Mouse (Mus musculus) layer of hippocampus, adult 11-12 months (tissue): ENCODE results near the gene Trpm5.

Experiments
- DNase-seq: peaks from one replicate; pipeline ENCODE4 v3.0.0; 2022; ENCODE audit warnings: low spot score

The Trpm5 gene

DNA sequence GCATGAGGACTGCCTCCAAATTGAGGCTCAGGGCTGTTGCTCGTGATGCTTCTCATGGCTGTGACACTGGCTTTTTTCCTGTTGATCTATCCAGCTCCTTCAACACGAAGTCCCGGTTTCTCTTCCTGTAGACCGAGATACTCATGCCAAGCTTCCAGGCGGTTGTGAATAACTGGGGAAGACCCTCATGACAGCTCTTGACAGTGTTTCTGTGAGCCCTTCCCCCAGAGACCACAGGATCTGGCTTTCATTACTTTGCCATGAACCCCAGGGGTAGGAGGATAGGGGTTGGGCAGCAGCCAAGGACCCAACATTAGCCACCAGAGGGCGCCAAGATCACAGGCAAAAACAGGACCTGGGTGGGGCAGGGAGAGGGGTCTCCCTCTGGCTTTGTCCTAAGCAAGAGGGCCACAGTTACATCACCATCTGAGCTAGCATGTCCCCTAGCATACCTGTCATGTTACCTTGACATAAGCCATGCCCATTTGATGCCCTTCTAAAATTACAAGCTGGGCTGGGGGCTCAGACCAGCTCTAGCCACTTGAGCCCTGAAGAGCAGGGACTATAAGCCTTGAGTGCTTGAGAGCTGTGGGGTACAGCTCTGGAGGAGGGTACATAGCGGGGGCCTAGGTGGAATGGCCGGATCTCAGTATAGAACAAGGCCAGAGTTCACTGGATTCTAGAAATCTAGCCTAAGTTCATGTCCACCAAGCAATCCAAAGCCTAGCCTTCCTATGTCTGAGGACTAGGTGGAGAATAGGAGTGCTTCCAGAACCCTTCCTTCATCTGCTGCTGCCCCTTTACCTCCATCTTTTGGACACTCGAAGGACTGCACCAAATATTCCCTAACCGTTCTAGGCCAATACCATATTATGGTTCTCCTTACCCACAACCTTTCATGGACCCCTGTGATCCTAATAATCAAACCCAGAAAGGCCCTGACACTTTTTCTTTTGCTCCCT lies at the start of gene Trpm5:
Trpm5 (minus strand) TSS at position 51 of the 962 bp plus-strand sequence.
- peak; percentile 67 for DNase-seq

DNA sequence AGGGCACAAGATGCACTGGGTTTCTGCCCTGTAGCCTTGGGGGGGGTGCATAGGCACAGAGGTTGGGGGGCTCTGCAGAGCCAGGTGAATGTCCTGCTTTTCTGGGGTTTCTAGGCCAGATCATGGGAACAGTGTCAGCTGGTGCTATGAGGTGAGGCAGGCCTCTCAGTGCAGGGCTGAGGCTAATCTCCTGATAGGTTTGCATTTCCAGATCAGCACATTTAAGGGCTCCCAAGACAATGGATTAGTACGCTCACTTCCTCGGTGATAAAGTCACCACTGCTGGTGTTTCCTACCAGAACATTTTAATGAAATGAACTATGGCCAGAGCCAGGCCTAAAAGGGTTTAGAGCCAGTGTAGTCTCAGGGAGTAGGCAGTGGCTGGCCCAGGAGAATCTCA lies 48.2 kb upstream of the Trpm5 start:
- DNase-seq, result no peak

DNA sequence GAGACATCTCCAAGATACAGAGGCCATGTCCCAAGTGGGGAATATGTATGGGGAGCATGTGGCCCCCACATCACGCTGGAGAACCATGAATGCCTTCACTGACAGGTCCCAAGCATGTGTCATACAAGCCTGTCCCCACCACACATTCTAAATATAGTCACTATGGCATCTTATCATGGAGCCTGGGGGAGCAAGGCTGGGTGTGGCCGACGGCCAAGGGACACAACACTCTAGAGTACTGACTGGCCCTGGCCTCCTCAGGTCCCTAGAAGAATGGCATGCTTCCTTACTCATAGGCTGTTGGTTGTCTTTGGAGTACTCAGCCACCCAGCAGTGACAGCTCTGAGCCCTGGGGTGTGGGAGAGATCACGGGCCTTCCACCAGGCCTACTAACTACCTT lies 45.5 kb upstream of the Trpm5 start:
- DNase-seq, result no peak

DNA sequence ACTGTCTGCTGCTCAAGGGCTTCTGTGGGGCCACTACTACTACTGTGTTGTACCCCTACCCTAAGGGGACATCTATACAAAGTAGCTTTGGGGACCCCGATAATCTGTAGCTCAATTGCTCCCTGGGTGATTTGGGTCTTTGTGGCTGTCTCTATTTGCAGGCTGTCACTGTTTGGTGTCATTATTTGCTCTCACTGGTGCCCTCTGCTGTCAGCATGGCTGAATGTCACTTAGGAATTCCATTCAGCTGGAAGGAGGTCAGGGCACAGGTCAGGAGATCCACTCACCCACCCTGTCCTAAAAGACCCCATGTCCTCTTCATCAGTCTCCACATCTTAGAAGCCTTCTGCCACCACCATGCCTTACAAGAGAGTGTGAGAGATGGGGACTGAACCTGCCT lies 44.3 kb upstream of the Trpm5 start:
- DNase-seq, result peak; percentile 62

DNA sequence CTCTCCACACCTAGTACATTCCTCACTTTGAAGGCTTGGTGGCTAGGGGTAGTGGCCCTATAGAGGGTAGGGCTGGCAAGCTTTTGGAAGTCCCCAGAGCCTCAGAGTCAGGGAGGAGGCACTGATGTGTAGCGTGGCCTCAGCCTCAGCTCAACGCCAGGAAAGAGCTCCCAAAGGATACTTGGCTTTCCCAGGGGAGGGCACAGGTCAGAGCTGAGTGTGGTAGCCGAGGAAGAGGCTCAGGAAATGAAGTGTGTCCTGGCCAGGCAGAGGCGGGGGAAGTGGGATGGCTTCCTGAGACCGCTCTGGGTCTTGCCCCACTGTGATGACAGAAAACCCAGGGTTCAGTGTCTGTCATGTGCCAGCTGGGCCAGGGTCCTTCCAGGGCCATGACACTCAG lies 42.1 kb upstream of the Trpm5 start:
- DNase-seq, result no peak

DNA sequence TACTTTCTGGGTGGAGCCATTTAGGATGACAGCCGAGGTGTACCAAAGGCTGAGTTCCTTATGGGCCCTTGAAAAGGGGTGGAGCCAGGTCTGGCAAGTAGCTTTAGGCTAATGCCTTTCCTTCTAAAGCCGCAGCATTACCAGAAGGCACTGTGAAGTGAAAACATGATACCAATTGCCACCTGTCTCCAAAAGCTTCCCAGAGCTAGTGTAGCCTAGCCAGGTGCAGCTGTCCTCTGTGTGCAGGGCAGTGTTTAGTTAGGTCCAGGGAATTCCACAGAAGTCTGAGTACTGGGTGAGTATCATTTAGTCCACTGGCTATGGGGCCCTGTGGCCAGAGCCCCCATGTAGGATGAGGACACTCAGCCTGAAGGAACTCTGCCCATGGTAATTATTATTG lies 41.7 kb upstream of the Trpm5 start:
- DNase-seq, result no peak

DNA sequence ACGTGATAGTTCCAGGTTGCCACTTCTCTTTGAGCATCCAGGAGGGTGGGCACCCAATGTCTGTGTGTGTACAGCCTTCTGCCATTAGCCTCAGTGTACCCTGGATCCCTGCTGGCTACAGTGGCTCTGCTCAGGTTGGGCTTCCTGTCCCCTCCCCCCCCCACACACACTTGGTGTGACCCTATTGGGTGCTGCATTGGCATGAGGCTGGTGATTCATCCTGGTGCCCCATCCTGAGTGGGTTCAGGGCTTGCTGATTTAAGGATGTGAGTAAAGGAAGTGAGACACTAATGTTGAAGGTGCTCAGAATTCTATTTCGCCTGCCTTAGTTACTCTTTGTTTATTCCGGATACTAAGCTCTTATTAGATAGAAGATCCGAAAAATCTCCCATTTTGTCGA lies 38.4 kb upstream of the Trpm5 start:
- no peak for DNase-seq

DNA sequence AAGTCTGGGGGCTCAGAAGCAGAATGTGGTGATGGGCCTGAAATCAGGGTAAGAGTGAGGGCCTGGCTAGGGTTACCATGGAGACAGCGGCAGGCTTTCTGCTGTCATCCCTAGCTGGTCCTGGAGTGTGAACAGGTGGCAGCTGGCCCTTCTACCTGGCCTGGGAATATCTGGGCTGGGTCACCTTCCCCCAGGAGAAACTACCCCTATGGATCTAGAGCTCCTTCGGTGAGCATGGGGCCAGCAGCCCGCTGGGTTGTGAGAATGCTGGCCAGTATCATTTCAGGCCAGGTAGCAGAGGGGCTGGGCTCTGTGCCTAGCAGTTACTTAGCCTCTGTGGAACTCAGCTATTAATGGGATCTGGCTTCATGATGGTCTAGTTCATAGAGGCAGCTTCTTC lies 30.5 kb upstream of the Trpm5 start:
- DNase-seq, result no peak

DNA sequence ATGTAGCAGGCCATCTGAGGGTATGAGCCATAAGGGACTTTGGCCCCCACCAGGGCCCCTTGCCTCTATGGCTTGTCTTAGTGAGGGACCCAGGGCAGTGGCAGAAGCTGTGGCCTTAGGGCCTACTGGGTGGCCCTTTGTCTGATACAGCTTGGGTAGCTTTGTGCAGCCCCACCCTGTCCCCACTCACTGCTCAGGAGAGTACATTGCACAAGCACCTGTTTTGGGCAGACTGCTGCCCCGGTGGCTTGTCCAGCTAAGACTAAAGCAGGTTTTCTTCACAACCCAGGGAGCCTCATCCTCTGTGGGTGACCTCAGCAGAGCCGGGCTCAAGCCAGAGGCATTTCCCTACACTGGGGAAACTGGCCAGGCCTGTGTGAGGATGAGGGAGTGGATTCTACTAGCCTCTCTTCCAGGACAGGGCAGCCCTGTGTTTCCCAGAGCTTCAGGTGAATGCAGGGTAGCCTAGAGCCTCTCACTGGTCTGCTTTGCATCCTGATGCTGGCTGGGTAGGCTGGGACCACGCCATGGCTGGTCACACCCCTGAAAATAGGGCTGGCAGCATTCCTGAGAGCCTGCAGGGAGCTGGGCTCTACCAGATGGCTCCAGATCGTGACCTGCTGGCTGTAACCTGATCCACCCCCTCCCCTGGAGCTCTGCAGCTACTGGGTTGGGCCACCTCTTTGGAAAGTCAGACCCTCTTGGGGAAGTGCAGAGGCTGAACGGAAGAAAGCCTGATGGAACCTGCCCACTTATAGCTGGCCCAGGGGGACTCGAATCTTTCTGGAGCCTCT lies 29.6 kb upstream of the Trpm5 start:
- no peak for DNase-seq

DNA sequence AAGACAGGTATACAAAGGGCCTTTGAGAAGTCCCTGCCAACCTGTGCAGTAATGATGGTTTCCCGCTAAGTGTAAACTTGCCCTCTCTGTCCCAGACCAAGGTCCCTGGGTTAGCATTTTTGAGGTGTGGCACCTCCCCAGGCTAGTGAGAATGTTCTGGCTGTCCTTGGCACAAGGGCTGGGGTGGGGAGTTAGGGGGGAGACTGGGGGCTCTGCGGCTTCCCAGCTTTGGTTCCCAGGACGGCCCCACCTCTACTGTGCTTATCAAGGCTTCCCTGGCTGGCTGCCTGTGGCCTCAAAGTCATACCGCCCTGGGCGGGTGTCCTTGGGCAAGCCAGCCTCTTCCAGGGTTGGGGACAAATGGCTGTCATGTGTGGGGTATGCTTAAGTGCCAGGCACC lies 27.7 kb upstream of the Trpm5 start:
- no peak for DNase-seq

DNA sequence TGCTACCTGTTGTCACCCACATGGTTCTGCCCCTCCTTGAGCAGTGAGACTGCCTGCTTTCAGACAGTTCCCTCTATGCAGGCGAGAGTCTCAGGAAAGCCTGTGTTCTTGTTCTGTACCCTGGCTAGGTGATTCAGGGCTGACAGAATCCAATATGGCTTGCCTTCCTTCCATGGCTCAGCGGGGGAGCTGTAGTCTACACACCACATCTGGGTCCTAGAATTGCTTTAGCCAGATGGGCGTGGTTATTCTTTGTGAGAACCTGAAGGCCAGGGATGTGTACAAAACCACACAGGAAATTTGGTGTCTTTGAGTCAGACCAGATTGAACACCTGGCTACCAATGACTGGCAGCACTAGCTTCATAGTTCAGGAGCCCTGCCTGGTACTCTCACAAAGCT lies 25.4 kb upstream of the Trpm5 start:
- no peak for DNase-seq

DNA sequence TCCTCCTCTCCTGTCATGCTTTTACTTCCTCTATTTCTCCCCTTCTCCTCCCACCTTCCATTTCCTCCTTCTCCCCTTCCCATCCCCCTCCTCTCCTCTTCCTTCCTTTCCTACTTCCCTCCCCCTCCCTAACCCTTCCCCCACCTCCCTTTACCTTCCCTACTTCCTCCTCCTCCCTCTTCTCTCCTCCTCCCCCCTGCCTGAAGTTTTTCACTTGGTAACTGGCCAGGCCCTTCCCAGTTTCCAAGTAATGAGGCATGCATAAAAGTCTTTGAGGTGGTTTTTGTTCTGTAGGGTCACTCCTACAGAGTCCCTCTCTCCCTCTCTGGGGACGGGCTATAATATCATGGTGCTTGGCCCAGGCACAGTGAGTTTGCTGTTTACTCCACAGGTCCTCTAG lies 25.0 kb upstream of the Trpm5 start:
- DNase-seq, result no peak

DNA sequence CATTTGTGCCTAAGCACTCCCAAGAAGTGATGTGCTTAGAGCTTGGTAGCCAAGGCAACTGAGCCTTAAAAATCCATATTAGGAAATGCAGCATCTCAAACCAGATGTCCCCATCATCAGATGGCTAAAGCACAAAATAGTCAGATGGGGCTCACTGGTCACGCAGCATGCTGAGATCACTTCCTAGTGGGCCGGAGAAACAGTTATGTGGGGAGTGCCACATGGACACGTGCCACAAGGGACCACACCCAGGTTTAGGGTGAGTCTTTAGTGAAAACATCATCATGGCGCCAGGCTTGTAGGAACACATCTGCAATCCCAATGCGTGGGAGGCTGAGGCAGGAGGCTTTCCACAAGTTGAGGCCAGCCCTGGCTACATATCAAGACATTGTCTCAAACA lies 22.1 kb upstream of the Trpm5 start:
- DNase-seq, result no peak

DNA sequence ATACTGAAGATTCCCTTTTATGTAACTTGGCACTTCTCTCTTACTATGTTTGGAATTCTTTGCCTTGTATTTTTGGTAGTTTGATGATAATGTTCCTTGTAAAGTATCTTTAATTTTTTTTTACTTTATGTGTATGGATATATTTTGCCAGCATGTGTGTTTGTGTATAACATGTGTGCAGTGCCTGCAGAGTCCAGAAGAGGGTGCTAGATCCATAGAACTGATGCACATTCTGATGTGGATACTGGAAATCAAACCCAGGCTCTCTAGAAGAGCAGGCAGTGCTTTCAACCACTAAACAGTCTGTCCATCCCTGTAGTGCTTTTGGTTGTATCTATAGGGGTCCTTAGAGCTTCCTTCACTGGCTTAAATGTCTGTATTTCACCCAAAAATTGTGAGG lies 20.3 kb upstream of the Trpm5 start:
- no peak for DNase-seq

DNA sequence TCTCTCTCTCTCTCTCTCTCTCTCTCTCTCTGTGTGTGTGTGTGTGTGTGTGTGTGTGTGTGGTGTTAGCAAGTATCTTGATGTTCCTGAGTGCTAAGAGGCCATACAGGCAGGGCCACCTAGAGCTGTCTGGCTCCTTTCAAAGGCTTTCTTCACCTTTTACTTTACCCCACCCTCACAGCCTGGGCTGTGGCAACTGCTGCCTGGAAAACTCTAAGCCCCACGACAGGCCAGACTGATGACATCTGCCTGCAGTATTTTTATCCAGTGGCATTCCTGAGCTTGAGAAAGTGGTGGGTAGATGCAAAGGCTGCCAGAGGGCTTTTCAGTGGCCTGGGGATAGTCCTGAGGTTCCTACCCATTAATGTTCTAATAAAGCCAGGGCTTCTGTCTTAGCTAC lies 18.0 kb upstream of the Trpm5 start:
- no peak for DNase-seq

DNA sequence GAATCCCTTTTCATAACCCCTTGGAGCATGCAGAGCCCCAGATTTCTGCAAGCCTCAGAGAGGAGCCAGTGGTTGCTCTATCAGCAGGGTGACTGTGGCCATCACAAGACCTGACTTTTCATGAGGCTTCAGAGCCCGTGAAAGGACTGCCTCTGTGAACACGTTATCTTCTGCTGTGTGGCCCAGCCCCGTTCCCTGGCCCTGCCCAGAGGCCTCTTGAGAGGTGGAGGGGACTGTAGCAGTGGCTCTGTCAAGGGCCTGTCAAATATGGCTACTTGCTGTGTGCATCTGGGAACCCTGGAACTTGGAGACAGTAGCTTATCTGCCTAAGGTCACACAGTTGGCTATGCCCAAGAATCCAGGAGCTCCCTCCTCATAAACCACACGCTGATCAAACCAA lies 17.3 kb upstream of the Trpm5 start:
- no peak for DNase-seq

DNA sequence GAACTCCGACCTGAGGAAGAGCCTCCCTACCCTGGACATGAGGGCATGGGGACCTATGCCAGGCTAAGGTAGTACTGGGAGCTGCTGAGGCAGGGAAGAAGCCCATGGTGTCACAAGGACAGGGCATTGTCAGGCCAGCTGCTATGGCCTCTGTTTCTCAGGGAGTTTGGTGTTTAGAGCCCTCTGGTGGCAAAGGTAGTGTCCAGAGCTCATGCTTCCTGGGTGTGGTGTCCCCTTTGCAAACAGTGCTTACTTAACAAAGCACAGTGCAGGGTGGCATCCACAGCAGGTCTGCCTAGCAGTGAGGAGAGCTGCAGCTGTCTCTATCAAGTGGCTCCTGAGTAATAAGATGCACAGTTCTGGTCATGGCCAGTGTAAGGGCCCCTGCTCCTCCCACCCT lies 16.4 kb upstream of the Trpm5 start:
- no peak for DNase-seq

DNA sequence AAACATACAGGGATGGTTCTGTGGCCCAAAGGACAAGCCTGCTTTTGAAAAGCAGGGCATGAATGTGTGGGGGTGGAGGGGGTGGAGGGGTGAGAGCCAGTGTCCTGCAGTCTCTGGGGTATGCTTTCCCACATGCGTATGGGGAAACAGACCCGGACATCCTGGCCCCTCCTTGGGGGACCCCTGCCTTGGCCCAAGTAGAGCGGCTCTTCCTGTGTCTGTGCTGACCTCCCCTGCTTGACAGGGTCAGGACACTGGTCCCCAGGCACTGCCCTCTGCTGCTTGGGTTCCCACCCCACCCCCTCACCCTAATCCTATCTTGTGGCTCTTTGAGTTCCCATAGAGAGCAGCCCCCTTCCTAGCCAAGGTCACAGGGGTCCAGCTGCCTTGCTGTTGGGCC lies 15.3 kb upstream of the Trpm5 start:
- no peak for DNase-seq

DNA sequence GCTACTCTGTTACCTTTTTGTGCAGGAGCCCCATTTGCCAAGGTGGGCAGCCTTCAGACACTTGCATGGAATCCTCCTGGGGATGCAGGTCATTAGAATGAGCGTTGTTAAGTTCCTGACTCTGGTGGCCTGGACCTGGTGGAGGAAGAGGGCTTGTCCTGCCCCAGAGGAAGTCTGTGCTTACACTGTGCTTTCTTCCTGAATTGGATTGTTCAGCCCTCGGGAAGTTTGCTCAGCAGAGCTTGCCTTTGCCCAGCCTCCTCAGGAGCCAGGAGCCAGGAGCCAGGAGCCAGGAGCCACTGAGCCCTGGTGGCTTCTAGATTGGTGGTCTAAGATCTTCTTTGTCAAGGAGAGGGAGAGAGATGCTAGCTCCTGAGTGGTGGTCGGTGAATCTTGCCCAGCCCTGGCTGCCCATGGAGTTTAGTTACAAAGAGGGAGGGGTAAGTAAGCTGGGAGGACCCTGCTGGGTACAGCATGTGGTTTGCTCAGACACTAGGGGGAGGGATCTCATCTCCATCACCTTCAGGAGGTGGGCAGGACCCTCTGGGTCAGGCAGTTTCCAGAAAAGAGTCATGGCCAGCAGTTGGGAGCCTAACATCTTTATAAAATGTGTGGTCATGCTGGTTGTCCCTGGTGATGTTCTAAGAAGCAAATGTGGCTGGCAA lies 14.7 kb upstream of the Trpm5 start:
- DNase-seq, result no peak

DNA sequence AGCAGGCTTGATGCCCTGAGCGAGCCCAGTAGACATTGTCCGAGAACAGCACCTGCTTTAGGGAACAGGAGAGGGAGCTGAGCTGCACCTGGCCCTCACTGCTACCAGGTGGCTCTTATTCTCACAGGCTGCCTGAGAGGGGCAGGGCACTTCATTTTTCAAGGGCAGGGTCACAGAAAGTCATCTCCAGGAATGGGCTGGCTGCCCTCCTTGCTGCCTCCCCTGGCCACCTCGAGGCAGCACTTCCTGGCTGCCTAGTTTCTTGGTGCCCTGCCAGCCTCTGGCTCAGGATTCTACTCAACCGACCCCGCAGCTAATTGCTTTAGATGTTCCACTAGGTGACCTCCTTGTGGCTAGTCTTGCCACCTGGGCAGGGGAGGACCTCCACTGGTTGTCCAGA lies 13.8 kb upstream of the Trpm5 start:
- DNase-seq, result no peak

DNA sequence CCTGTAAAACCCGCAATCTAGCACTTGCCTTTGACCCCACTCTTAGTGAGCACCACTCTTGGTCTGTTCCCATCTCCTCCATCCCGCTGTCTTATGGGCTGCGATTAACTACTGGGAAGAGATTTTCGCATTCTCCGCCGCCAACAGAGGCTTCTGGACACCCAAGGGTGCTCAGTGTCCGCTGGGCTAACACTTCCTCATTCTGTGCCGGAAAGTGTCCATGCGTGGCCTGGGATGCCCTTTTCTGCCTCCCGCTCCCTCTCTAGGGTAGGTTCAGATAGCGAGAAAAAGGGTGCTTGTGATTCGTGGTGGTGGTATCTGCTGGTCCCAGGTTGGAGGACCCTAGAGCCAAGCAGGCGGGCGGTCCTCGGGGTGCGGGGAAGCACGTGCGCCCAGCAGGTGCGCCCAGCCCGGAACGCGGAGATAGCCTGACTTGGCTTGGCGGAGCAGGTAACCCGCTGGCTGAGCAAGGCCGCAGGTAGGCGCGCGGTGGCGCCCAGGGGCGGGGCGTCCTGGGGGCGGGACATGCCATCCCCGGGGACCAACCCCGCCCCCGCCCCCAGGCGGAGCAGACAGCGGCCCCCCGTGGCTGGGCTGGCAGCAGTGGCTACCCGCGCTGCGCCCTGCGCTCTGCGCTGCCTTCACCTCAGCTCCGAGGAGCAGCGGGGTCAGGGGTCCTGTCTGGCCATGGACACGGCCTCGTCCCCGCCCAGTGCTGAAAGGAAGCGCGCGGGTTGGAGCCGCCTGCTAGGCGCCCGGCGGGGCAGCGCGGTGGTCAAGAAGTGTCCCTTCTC lies 12.4 kb upstream of the Trpm5 start:
- DNase-seq, result no peak

DNA sequence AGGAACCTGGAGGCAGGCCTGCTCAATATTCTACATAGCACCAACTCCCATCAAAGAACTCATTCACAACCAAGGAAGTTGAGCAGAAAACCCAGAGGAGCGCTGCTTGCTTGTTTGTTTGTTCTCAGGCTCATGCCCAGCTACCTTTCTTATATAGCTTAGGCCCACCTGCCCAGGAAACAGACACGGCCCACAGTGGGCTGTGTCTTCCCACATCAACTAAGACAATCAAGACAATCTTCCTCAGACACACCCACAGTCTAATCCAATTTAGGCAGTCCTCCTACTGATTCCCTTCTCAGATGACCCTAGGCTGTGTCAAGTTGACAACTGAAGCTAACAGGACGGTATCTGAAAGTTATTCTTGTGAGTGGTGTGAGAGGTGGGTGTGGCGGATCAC lies 11.6 kb upstream of the Trpm5 start, which contains the start of gene Kcnq1:
Kcnq1 (plus strand) TSS at position 301 of the 400 bp plus-strand sequence.
- DNase-seq, result no peak
